Mouse (Mus musculus): Measurements from ENCODE around the gene Rps18. TPM values are rescaled to one million over a fixed set of nuclear protein-coding genes. Genes with fewer than 3 reads are reported as not detected.
"Not testable (repeated sequence)": the region's sequence is repeated elsewhere in the genome, so short reads cannot be mapped to it uniquely, and the experiment has no call there.

Gene Rps18
- total and polyA plus RNA-seq, 3 experiments, result 194 to 420 (median 364) TPM

DNA sequence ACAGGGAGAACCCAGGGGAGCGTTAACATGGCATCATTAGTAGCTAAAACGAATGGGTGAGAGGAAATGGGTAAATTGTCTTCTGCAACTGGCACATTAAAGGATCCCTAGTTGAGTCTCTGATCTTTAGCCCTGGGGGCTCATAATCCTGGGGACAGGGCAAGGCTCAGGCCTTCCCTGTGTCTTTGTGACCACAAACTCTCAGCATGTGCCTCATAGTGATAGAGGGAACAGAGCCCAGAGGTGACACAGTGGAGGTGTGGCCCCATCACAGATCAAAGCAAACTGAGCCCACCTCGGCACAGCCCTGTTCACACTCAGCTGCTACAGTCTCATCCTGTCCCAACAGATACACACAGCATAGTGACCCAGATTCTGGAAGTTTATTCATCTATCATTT, 39.9 kb upstream of the Rps18 start:
- 60% methylated on average over 3 of the region's 3 CpGs for WGBS
- Histone ChIP-seq H3K9ac (ENCODE audit: low read depth, low read length) (no peak overlapping the region), H3K36me3 (ENCODE audit: control insufficient read depth, insufficient read depth, low read length) (no peaks in the 10 kb centered on the region), H3K4me3 (no peak overlapping the region), H3K27me3 (ENCODE audit: control insufficient read depth, insufficient read depth, low read length) (no peaks in the 10 kb centered on the region), H3K27ac (no peak overlapping the region), H3K4me1 (ENCODE audit: control insufficient read depth, insufficient read depth, low read length) (no peaks in the 10 kb centered on the region; the same call in 1 of the 2 replicates), H3K79me2 (replicated peaks; ENCODE audit: control insufficient read depth, insufficient read depth, low read length) (no peaks in the 10 kb centered on the region)
- no peak for DNase-seq
- intact Hi-C loops (cut with DNase I), result loop anchor here (1.0 to 5.0 kb wide), 2 partner anchors 1274 to 1297 kb away; no protein-coding TSS in a partner anchor
- TF ChIP-seq CTCF (IDR thresholded peaks at IDR 0.05) (no peak), POLR2A (IDR thresholded peaks at IDR 0.05; ENCODE audit: insufficient read depth, low read depth, low read length) (no peak), EP300 (IDR thresholded peaks at IDR 0.05; ENCODE audit: insufficient read depth, low read depth, low read length) (no peak)

- no peak for DNase-seq
- no peaks in the 10 kb centered on the region for H3K36me3 ChIP-seq (ENCODE audit: control insufficient read depth, insufficient read depth, low read length)
- no peak overlapping the region for H3K9ac ChIP-seq (ENCODE audit: low read depth, low read length)
- no peak overlapping the region for H3K27ac ChIP-seq
- H3K4me1 ChIP-seq (ENCODE audit: control insufficient read depth, insufficient read depth, low read length), result no peaks in the 10 kb centered on the region; the same call in 1 of the 2 replicates
- H3K4me3 ChIP-seq, result no peak overlapping the region
- TF ChIP-seq CTCF (IDR thresholded peaks at IDR 0.05), result no peak
- no peaks in the 10 kb centered on the region for H3K27me3 ChIP-seq (ENCODE audit: control insufficient read depth, insufficient read depth, low read length)
- no peaks in the 10 kb centered on the region for H3K79me2 ChIP-seq (replicated peaks; ENCODE audit: control insufficient read depth, insufficient read depth, low read length)
- intact Hi-C loops (cut with DNase I), result loop anchor here (1.0 to 5.0 kb wide), 2 partner anchors 1274 to 1297 kb away; no protein-coding TSS in a partner anchor
- WGBS, result 84% methylated on average over 8 of the region's 8 CpGs
Observed at GRCm38 (mm10) chr17:33994959-33995358, 39.2 kb upstream of the Rps18 start.

DNA sequence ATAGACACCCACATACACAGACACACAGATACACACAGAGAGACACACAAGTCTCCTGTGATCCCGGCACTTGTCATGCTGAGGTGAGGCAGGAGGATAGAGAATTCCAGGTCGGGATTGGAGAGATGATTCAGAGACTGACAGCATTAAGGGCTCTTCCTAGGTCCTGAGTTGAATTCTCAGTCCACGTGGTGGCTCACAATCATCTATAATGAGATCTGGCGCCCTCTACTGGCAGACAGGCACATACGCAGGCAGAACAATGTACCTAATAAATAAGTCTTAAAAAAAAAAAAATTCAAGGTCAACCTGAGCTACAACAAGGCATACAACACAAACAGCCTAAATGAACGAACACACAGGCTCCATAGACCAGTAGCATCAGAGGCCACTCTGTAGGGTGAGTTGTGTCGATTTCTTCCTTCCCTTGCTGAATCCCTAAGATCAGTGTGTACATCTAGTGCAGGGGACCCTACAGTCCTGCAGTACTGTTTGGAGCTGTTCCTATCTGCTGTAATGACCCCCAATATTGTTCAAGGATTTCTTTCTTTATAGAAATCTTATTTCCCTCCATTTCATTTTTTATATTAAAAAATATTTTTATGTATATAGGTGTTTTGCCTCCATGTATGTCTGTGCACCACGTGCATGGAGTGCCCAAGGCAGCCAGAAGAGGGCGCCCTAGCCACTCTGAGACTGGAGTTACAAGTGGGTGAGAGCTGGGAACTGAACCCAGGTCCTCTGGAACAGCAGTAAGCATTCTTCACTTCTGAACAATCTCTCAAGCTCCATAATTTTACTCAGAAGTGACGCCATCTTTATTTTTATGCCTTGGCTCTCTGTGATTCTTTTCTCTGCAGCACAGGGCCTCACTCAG, 36.2 kb upstream of the Rps18 start:
- Histone ChIP-seq H3K27ac (no peak overlapping the region), H3K79me2 (replicated peaks; ENCODE audit: control insufficient read depth, insufficient read depth, low read length) (no peaks in the 10 kb centered on the region), H3K9ac (ENCODE audit: low read depth, low read length) (no peak overlapping the region), H3K27me3 (ENCODE audit: control insufficient read depth, insufficient read depth, low read length) (no peaks in the 10 kb centered on the region), H3K4me3 (no peak overlapping the region), H3K36me3 (ENCODE audit: control insufficient read depth, insufficient read depth, low read length) (no peaks in the 10 kb centered on the region), H3K4me1 (ENCODE audit: control insufficient read depth, insufficient read depth, low read length) (no peaks in the 10 kb centered on the region)
- DNase-seq, result peak; percentile 31 to 44
- intact Hi-C loops (cut with DNase I), result no loop called here
- no peak for TF ChIP-seq EP300 (IDR thresholded peaks at IDR 0.05; ENCODE audit: insufficient read depth, low read depth, low read length)
- TF ChIP-seq CTCF (IDR thresholded peaks at IDR 0.05), result peak; percentile 83
- 31% methylated on average over 10 of the region's 10 CpGs for WGBS

DNA sequence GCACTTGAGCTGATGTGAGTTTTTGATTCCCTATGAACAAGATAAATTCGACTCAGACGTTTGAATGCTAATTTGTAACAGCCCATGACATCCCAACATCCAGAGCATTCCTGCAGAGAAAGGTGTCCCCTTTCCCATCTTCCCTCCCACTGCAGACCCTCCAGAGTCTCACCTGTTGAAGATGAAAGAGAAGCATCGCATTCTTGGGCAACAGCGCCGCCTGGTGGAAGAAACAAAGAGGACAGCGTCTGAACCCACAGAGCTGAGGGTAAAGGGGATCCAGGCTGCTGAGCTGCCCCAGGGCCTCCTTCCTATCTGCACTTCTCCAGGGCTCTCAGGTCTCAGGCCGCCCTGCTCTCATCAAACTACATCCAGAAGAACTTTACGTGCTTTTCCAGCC, 26.3 kb upstream of the Rps18 start:
- TF ChIP-seq EP300 (IDR thresholded peaks at IDR 0.05; ENCODE audit: insufficient read depth, low read depth, low read length) (peak; percentile 25; the same call in 1 of the 2 replicates), CTCF (IDR thresholded peaks at IDR 0.05) (peak; percentile 88)
- not testable (repeated sequence) for H3K27me3 ChIP-seq (ENCODE audit: control insufficient read depth, insufficient read depth, low read length); H3K36me3 ChIP-seq (ENCODE audit: control insufficient read depth, insufficient read depth, low read length); H3K79me2 ChIP-seq (replicated peaks; ENCODE audit: control insufficient read depth, insufficient read depth, low read length); H3K9ac ChIP-seq (ENCODE audit: low read depth, low read length); H3K4me3 ChIP-seq; H3K27ac ChIP-seq
- H3K4me1 ChIP-seq (ENCODE audit: control insufficient read depth, insufficient read depth, low read length), result peaks cover 18% of the 10 kb centered on the region
- WGBS, result 3% methylated on average over 8 of the region's 8 CpGs
- intact Hi-C loops (cut with DNase I), result loop anchor here (1.0 to 5.0 kb wide), 2 partner anchors 14 to 85 kb away; no protein-coding TSS in a partner anchor
- DNase-seq, result peak; percentile 62 to 80

GRCm38 (mm10) chr17:33981192-33981909, 25.6 kb upstream of the Rps18 start:
- Histone ChIP-seq H3K4me3 (peak overlapping the region; percentile 53), H3K27ac (peak overlapping the region; percentile 78), H3K9ac (ENCODE audit: low read depth, low read length) (peak overlapping the region; percentile 64), H3K4me1 (ENCODE audit: control insufficient read depth, insufficient read depth, low read length) (peaks cover 18% of the 10 kb centered on the region)
- not testable (repeated sequence) for H3K79me2 ChIP-seq (replicated peaks; ENCODE audit: control insufficient read depth, insufficient read depth, low read length); H3K36me3 ChIP-seq (ENCODE audit: control insufficient read depth, insufficient read depth, low read length); H3K27me3 ChIP-seq (ENCODE audit: control insufficient read depth, insufficient read depth, low read length)
- intact Hi-C loops (cut with DNase I), result loop anchor here (5.0 kb wide), 1 partner anchor 84 kb away; no protein-coding TSS in a partner anchor
- under 1% methylated on average over 27 of the region's 27 CpGs for WGBS
- peak; percentile 52 for TF ChIP-seq CTCF (IDR thresholded peaks at IDR 0.05)
- peak; percentile 73 for TF ChIP-seq POLR2A (IDR thresholded peaks at IDR 0.05; ENCODE audit: insufficient read depth, low read depth, low read length)
- TF ChIP-seq EP300 (IDR thresholded peaks at IDR 0.05; ENCODE audit: insufficient read depth, low read depth, low read length), result peak; percentile 95; the same call in 1 of the 2 replicates
- DNase-seq, result peak; percentile 85 to 91
